Mouse (Mus musculus): Measurements from ENCODE around the gene Zfp273. TPM values are rescaled to one million over a fixed set of nuclear protein-coding genes. Genes with fewer than 3 reads are reported as not detected.

The Zfp273 gene
- polyA plus RNA-seq, 1 experiment from 2014 or later: 7.6 TPM

Other genes with a start within 250 kb of the Zfp273 start
- gene Zfp729b, start 204.0 kb upstream of the Zfp273 start, polyA plus RNA-seq (2015; fragmentation: Nextera tagmentation; extraction: Ambion mirVana): 3.5 and 4.4 TPM in 2 replicates
- gene Gm49345, start 176.0 kb upstream of the Zfp273 start, polyA plus RNA-seq (2015; fragmentation: Nextera tagmentation; extraction: Ambion mirVana): not detected in 2 replicates
- gene Zfp729a, start 175.9 kb upstream of the Zfp273 start, polyA plus RNA-seq (2015; fragmentation: Nextera tagmentation; extraction: Ambion mirVana): 2.4 and 2.7 TPM in 2 replicates
- gene Zfp738, start 126.7 kb upstream of the Zfp273 start, polyA plus RNA-seq (2015; fragmentation: Nextera tagmentation; extraction: Ambion mirVana): 11.0 and 12.1 TPM in 2 replicates
- 6.1 and 6.6 TPM in 2 replicates for gene Zfp65, start 84.6 kb upstream of the Zfp273 start, polyA plus RNA-seq (2015; fragmentation: Nextera tagmentation; extraction: Ambion mirVana)
- gene Zfp85, start 58.5 kb upstream of the Zfp273 start, polyA plus RNA-seq (2015; fragmentation: Nextera tagmentation; extraction: Ambion mirVana): 5.6 and 6.4 TPM in 2 replicates
- 2.5 and 2.9 TPM in 2 replicates for gene Zfp493, start 34.0 kb upstream of the Zfp273 start, polyA plus RNA-seq (2015; fragmentation: Nextera tagmentation; extraction: Ambion mirVana)
- gene Gm10037, start 17.4 kb downstream of the Zfp273 start, polyA plus RNA-seq (2015; fragmentation: Nextera tagmentation; extraction: Ambion mirVana): 1.9 and 2.2 TPM in 2 replicates
- not detected in 2 replicates for gene BC048507, start 49.6 kb downstream of the Zfp273 start, polyA plus RNA-seq (2015; fragmentation: Nextera tagmentation; extraction: Ambion mirVana)